Mouse (Mus musculus) lung, postnatal 0 days (tissue): ENCODE measurements around the gene Cep295nl. TPM values are rescaled to one million over a fixed set of nuclear protein-coding genes. Genes with fewer than 3 reads are reported as not detected.

Source experiments
- ATAC-seq: fragments of 200-750 bp; cut with Nextera tagmentation; 2 replicates; pipeline ENCODE4 v1.8.0; 2017; ENCODE audit warnings: moderate library complexity
- DNase-seq: peaks from one replicate; pipeline ENCODE4 v3.0.0-alpha.2; 2016; ENCODE audit warnings: low spot score
- H3K27ac ChIP-seq: fragments of 300-500 bp; sonication (generic); 2 replicates; pipeline ENCODE4 v1.5.1; 2014; ENCODE audit warnings: antibody characterized with exemption, mild to moderate bottlenecking, low read length, mixed read lengths
- H3K27me3 ChIP-seq: fragments of 300-500 bp; sonication (generic); replicated peaks from 2 replicates; pipeline ENCODE4 v1.6.1; 2014; ENCODE audit warnings: low read length, mixed read lengths; ENCODE audit not compliant: insufficient read depth
- H3K36me3 ChIP-seq: fragments of 300-500 bp; sonication (generic); 2 replicates; pipeline ENCODE4 v1.6.1; 2014; ENCODE audit warnings: low read length, mixed read lengths; ENCODE audit not compliant: insufficient read depth
- H3K4me1 ChIP-seq: fragments of 300-500 bp; sonication (generic); 2 replicates; pipeline ENCODE4 v1.6.1; 2014; ENCODE audit warnings: antibody characterized with exemption, low read depth, low read length, mixed read lengths; ENCODE audit not compliant: insufficient read depth
- H3K4me2 ChIP-seq: fragments of 300-500 bp; sonication (generic); replicated peaks from 2 replicates; pipeline ENCODE4 v1.6.1; 2014; ENCODE audit warnings: low read depth, mild to moderate bottlenecking, low read length, moderate library complexity, mixed read lengths
- H3K4me3 ChIP-seq: fragments of 300-500 bp; sonication (generic); 2 replicates; pipeline ENCODE4 v1.5.1; 2014; ENCODE audit warnings: low read depth, low read length
- H3K9ac ChIP-seq: fragments of 300-500 bp; sonication (generic); replicated peaks from 2 replicates; pipeline ENCODE4 v1.6.1; 2014; ENCODE audit warnings: low read depth, mild to moderate bottlenecking
- H3K9me3 ChIP-seq: fragments of 300-500 bp; sonication (generic); 2 replicates; pipeline ENCODE4 v1.6.1; 2016; ENCODE audit warnings: low read length, mixed read lengths
- CTCF ChIP-seq: IDR thresholded peaks from 2 replicates; pipeline ENCODE4 v1.5.1; 2016; ENCODE audit warnings: antibody characterized with exemption, mild to moderate bottlenecking
- EP300 ChIP-seq: IDR thresholded peaks from 2 replicates; pipeline ENCODE4 v1.6.1; 2016; ENCODE audit warnings: antibody characterized with exemption, mild to moderate bottlenecking, control low read depth
- WGBS: fragments of 180-500 bp; shearing (Covaris S2); extraction: QIAGEN DNeasy Blood & Tissue Kit; methylation state at CpG from one replicate; pipeline ENCODE4 v1.1.7; 2014; 5-methylcytosine and 5-hydroxymethylcytosine counted together
- polyA plus RNA-seq: library from polyadenylated mRNA; unstranded; fragments of >200 nt; fragmentation: Nextera tagmentation; extraction: Ambion mirVana; gene quantifications from 2 replicates; pipeline ENCODE4 v1.2.1, GENCODE M21; 2015

Gene Cep295nl
- polyA plus RNA-seq, 1 experiment from 2014 or later, result 0.44 TPM

DNA sequence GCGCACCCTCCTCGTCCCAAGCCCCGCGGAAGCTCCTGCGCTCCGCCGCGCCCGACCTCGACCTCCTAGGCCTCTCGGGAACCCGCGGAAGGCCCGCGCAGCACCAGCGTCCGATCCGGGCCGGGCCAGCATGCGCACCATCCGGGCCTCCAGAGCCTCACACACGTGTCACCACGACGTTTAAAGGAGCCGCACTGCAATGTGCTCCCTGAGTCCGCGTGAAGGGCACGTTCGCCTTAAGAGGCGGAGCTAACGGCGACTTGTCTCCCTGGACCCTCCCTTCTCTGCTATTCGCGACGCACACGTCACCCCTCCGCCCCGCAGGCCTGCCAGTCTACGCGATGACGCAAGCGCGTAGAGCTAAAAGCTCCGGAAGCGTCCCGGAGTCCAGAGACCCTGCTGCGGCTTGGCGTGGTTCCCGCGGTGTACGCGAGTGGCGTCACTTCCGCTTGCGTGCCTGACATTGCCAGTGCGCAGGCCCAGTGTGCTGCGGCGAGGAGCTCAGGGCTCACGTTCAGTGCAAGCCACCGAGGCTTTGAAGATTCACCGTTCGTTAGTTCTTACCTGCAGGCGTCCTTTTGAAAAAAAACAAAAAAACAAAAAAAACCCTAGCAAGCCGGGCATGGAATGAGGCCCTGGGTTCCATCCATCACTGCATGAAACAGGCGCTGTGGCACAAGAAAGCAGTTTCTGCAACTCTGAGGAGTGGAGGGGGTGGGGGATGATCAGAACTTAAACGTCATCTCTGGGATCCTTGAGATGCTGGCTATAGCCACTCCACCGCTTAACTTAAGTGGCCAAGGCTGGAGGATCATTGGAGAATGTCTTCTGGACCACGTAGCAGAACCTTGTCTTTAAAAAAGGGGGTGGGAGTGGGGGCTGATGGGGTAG is 52.1 kb downstream of the Cep295nl start, which contains the start of gene Usp36:
Gene Usp36, minus strand, starts transcription at position 246 of the 891 bp plus-strand sequence.
- WGBS, result 3% methylated on average over 67 of the region's 68 CpGs
- Histone ChIP-seq H3K4me1 (peaks cover 14% of the 10 kb centered on the region; the same call in 1 of the 2 replicates), H3K36me3 (0 out of 2 replicates have a peak, but pooled peaks cover 3% of the 10 kb centered on the region), H3K9me3 (no peaks in the 10 kb centered on the region), H3K27ac (peak within 1 kb of the TSS; percentile 93), H3K4me3 (peak within 1 kb of the TSS; percentile 81), H3K9ac (peak within 1 kb of the TSS; percentile 85), H3K4me2 (peak within 1 kb of the TSS; percentile 79), H3K27me3 (no peaks in the 10 kb centered on the region)
- DNase-seq (peak; percentile 100), ATAC-seq (peak; percentile 97)
- no peak for TF ChIP-seq EP300
- TF ChIP-seq CTCF, result no peak

DNA sequence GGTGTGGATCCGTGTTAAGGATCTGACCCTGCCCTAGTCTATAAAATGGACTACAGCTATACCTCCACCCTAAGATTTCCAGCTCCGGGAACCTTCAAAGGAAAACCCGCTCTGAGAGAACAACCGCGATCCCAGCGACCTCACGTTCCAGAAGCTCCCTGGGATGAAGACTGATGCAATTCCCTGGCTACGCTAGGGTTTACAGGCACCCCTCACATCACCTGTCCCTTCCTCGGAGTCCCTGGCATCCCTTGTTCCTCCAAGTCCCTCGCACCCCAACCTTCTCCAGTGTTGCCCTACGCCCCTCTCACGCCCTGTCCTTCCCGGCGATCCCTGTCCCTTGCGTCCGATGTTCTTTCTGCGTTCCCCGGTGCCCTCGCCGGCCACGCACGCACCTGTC is 52.7 kb downstream of the Cep295nl start:
- Histone ChIP-seq H3K9ac (peak overlapping the region; percentile 85), H3K9me3 (no peaks in the 10 kb centered on the region), H3K27ac (peak overlapping the region; percentile 93), H3K4me2 (peak overlapping the region; percentile 79), H3K4me1 (peaks cover 14% of the 10 kb centered on the region; the same call in 1 of the 2 replicates), H3K36me3 (peaks cover 6% of the 10 kb centered on the region; the same call in 1 of the 2 replicates), H3K4me3 (peak overlapping the region; percentile 81), H3K27me3 (no peaks in the 10 kb centered on the region)
- DNase-seq (peak; percentile 50), ATAC-seq (0 out of 2 replicates have a peak, but pooled peaks have one; percentile 0)
- under 1% methylated on average over 22 of the region's 22 CpGs for WGBS
- TF ChIP-seq CTCF (no peak), EP300 (no peak)

- TF ChIP-seq CTCF (no peak), EP300 (no peak)
- ATAC-seq (no peak), DNase-seq (peak; percentile 50)
- peaks cover 11% of the 10 kb centered on the region; the same call in 1 of the 2 replicates for H3K36me3 ChIP-seq
- peak overlapping the region; percentile 85 for H3K9ac ChIP-seq
- under 1% methylated on average over 16 of the region's 16 CpGs for WGBS
- H3K27me3 ChIP-seq, result no peaks in the 10 kb centered on the region
- no peaks in the 10 kb centered on the region for H3K9me3 ChIP-seq
- peak overlapping the region; percentile 81 for H3K4me3 ChIP-seq
- peak overlapping the region; percentile 93; the same call in 1 of the 2 replicates for H3K27ac ChIP-seq
- H3K4me1 ChIP-seq, result peaks cover 14% of the 10 kb centered on the region; the same call in 1 of the 2 replicates
- peak overlapping the region; percentile 79 for H3K4me2 ChIP-seq
These were observed 53.2 kb downstream of the Cep295nl start for GRCm38 (mm10) chr11:118289037-118289511.

GRCm38 (mm10) chr11:118287573-118287972 is 54.7 kb downstream of the Cep295nl start:
- ATAC-seq, result no peak
- TF ChIP-seq EP300 (no peak), CTCF (no peak)
- WGBS, result 91% methylated on average over 9 of the region's 9 CpGs

DNA sequence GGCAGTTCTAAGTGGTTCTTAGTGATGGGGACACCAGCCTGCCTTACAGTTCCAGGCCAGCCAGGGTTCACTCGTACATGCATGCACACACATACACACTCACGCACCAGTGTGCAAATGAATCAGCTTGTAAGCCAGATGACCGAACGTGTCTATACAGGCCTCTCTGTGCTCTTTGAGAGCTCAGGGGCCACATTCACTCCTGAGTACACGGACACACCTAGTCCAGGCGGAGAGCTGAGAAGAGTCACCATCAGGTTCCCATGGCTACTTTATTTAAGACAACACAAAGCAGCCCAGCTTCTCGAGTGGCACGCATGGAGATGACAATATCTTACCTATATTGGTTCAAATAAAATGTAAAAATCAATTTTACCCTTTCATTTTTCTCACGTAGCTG is 55.9 kb downstream of the Cep295nl start:
- H3K4me2 ChIP-seq, result no peak overlapping the region
- no peak overlapping the region for H3K9ac ChIP-seq
- peaks cover 14% of the 10 kb centered on the region; the same call in 1 of the 2 replicates for H3K4me1 ChIP-seq
- H3K36me3 ChIP-seq, result peaks cover 24% of the 10 kb centered on the region; the same call in 1 of the 2 replicates
- 70% methylated on average over 9 of the region's 9 CpGs for WGBS
- no peak for ATAC-seq
- no peaks in the 10 kb centered on the region for H3K27me3 ChIP-seq
- H3K27ac ChIP-seq, result peak overlapping the region; percentile 63
- peak; percentile 53 for DNase-seq
- H3K9me3 ChIP-seq, result no peaks in the 10 kb centered on the region
- no peak for TF ChIP-seq CTCF
- no peak for TF ChIP-seq EP300
- H3K4me3 ChIP-seq, result no peak overlapping the region

More at GRCm38 (mm10) chr11:118287573-118287972, 54.7 kb downstream of the Cep295nl start:
- H3K36me3 ChIP-seq, result peaks cover 21% of the 10 kb centered on the region; the same call in 1 of the 2 replicates
- no peak overlapping the region for H3K9ac ChIP-seq
- H3K4me2 ChIP-seq, result no peak overlapping the region
- H3K9me3 ChIP-seq, result no peaks in the 10 kb centered on the region
- H3K27ac ChIP-seq, result peak overlapping the region; percentile 14; the same call in 1 of the 2 replicates
- DNase-seq, result no peak
- H3K4me1 ChIP-seq, result peaks cover 14% of the 10 kb centered on the region; the same call in 1 of the 2 replicates
- no peak overlapping the region for H3K4me3 ChIP-seq
- no peaks in the 10 kb centered on the region for H3K27me3 ChIP-seq

DNA sequence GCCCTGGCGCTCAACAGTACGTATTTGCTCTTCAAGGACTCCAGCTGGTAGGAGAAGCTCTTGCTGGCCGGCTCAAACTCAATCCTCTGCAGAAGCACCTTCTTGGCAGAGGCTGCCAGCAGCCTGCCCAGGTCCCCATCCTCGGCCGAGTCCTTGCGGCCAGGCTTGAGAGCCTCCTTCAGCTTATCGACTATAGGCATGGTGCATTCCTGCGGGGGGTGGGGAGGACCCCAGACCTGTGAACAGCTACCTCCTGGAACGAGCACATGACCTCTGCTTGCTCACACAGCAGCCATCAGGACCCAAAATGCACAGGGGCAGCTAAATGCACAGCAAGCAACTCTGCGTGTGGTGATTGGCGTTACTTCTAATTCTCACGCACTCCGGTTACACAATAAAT is 56.5 kb downstream of the Cep295nl start:
- TF ChIP-seq CTCF, result no peak
- TF ChIP-seq EP300, result no peak
- H3K4me1 ChIP-seq, result peaks cover 13% of the 10 kb centered on the region; the same call in 1 of the 2 replicates
- peaks cover 24% of the 10 kb centered on the region; the same call in 1 of the 2 replicates for H3K36me3 ChIP-seq
- no peak overlapping the region for H3K4me3 ChIP-seq
- 61% methylated on average over 13 of the region's 13 CpGs for WGBS
- H3K27me3 ChIP-seq, result no peaks in the 10 kb centered on the region
- H3K9ac ChIP-seq, result no peak overlapping the region
- ATAC-seq (peak; percentile 23), DNase-seq (peak; percentile 84)
- no peaks in the 10 kb centered on the region for H3K9me3 ChIP-seq
- H3K4me2 ChIP-seq, result no peak overlapping the region
- H3K27ac ChIP-seq, result peak overlapping the region; percentile 63

Other genes starting within 250 kb of the Cep295nl start
- gene Dnah17, start 211.9 kb downstream of the Cep295nl start, polyA plus RNA-seq, result 0.08 and 0.10 TPM in 2 replicates
- gene Cyth1, start 93.9 kb downstream of the Cep295nl start, polyA plus RNA-seq, result 19.4 and 19.5 TPM in 2 replicates
- 10.5 and 11.8 TPM in 2 replicates for gene Usp36, start 52.3 kb downstream of the Cep295nl start, polyA plus RNA-seq
- gene Timp2, start 13.2 kb upstream of the Cep295nl start, polyA plus RNA-seq, result 105 and 107 TPM in 2 replicates
- gene Lgals3bp, start 59.6 kb upstream of the Cep295nl start, polyA plus RNA-seq, result 30.8 and 44.3 TPM in 2 replicates
- gene Cant1, start 76.6 kb upstream of the Cep295nl start, polyA plus RNA-seq, result 21.3 and 22.5 TPM in 2 replicates
- gene C1qtnf1, start 85.7 kb upstream of the Cep295nl start, polyA plus RNA-seq, result 7.2 and 9.1 TPM in 2 replicates
- 4.7 and 4.9 TPM in 2 replicates for gene Engase, start 134.3 kb upstream of the Cep295nl start, polyA plus RNA-seq